Mouse (Mus musculus): ENCODE data around the gene Arhgap10.

Arhgap10 gene

GRCm38 (mm10) chr8:77275571-77275970, 242.2 kb downstream of the Arhgap10 start:
- DNase-seq: no peak

GRCm38 (mm10) chr8:77272136-77272535, 245.6 kb downstream of the Arhgap10 start:
- no peak for DNase-seq

GRCm38 (mm10) chr8:77267941-77268405, 249.8 kb downstream of the Arhgap10 start:
- DNase-seq: peak; percentile 92

GRCm38 (mm10) chr8:77262216-77263009, 255.3 kb downstream of the Arhgap10 start:
- DNase-seq: no peak

GRCm38 (mm10) chr8:77261215-77261614, 256.5 kb downstream of the Arhgap10 start:
- DNase-seq: peak; percentile 21

DNA sequence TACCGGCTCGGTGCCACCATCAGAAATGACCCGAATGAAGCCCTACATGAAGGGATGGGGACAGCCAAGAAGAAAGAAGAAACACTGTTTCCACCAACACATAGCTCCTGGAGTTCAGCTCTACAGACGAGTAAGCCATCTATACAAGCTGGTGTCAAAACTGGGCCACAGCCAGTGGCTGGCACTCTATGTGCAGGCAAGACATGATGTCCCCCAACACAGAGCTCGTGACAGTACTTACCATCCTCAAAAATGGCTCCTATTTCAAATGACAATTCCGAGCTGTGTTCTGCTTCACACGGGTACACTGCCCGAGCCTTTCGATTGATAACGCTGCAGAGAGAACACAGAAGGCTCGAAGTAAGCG, 260.7 kb downstream of the Arhgap10 start:
- DNase-seq: no peak

GRCm38 (mm10) chr8:77256450-77257084, 261.2 kb downstream of the Arhgap10 start:
- no peak for DNase-seq

DNA sequence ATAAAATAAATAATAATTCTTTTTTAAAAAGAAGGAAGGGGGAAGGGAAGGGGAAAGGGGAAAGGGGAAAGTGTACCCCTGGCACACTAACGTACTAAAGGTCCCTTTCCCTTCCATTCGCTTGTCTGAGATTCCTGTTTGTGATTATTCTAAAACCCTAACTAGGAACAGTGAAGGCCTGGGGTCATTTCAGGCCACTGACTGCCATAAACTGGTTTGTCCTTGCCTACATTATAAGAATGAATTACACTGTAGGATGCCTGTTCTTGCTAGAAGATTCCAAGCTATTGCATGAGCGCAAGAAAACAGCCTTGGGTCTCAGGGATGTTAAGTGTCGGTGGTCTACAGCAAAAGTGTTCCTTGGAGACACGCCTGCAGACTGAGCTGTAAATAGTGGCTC, 263.3 kb downstream of the Arhgap10 start:
- peak; percentile 38 for DNase-seq

GRCm38 (mm10) chr8:77251134-77251533, 266.6 kb downstream of the Arhgap10 start:
- no peak for DNase-seq

GRCm38 (mm10) chr8:77250094-77250493, 267.7 kb downstream of the Arhgap10 start:
- DNase-seq: no peak

DNA sequence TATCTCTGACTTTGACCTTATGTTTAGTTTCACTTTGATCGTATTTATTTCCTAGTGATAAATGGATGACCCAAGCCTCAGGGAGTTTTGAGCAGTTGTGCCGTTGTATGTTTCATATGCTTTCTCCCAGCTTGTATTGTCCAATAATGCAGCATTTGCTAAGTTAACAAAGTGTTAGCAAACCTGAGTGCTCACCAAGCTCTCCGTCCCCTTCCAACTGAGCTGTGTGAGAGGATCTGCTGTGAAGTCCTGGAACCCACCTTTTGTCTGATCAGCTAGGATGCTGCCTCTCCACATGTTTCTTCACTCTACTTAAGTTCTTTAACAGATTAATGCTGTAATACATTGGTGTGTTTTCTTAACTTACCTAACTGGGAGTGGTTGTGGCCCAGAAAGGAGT, 276.4 kb downstream of the Arhgap10 start:
- DNase-seq: no peak

GRCm38 (mm10) chr8:77239462-77239861, 278.3 kb downstream of the Arhgap10 start:
- DNase-seq: no peak

- DNase-seq: peak; percentile 81
Measured at GRCm38 (mm10) chr8:77236701-77237100, 281.1 kb downstream of the Arhgap10 start.

DNA sequence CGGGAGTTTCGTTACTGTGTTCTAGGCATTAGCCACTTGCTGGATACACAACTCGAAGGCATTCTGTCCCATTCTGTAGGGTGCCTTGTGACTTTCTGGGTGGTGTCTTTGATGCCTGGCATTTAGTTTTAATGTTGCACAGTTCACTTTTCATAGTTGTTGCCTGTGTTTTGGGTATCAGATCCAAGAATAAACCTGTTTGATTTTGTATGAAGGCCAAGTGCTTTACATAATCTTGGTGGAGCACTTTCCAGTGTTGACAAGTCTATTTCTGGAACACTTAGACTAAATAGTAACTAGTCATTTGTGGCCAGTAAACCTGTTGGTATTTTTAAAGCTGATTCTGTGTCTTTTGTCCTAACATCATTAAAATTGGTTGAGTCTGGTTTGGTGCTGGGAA, 285.3 kb downstream of the Arhgap10 start:
- DNase-seq: peak; percentile 44

DNA sequence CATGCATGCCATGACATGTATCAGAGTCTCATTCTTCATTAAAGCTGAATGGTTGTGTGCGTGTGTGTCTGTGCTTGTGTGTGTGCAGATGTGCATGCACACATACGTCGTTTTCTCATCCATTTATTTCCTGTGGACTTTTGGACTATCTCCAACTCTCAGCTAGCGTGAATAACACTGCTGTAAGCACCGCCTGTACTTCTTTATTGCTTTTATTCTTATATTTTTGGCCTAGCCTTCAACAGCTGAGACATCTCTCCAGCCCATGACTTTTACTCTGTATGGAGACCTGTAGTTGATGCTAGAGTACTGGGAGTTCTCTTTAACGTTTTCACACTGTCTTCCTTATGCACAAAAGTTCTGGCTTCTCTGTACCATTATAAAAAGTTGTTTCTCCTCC, 285.9 kb downstream of the Arhgap10 start:
- DNase-seq: no peak

DNA sequence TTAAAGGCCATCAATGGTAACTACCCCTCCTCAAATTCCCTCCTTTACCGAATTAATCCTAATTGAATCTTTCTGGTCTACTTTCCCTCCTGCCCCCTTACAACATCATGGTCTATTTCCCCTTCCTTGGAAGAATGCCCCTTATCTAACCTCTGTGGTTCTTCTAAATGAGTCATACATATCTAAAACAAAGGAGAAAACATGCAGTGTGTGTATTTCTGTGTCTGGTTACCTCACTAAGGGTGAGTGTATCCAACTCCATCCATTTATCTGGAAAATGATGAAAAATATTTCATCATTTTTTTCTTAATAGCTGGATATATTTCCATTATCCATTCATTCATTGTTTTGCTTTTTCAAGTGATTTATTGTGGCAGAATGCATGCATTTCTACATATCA, 286.5 kb downstream of the Arhgap10 start:
- DNase-seq: no peak

DNA sequence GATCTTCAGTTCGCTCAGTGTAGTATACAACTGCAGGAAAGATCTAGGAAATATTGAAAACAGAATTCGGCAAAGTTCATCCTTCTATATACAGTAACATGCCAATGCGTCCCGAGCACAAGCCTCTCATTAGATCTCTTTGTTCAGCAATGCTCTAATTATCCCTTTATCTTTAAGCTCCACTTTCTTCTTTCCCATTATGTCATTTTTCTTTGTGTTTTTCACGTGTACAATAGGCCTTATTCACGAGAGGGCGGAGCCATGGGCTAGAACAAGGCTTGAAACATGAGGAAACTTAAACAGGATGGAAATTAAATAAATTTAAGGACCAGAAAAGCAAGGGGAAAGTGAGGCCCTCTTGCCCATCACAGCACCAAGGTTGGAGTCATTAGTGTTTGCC, 289.1 kb downstream of the Arhgap10 start:
- no peak for DNase-seq

- no peak for DNase-seq
Measured at GRCm38 (mm10) chr8:77227742-77228141, 290.0 kb downstream of the Arhgap10 start.

DNA sequence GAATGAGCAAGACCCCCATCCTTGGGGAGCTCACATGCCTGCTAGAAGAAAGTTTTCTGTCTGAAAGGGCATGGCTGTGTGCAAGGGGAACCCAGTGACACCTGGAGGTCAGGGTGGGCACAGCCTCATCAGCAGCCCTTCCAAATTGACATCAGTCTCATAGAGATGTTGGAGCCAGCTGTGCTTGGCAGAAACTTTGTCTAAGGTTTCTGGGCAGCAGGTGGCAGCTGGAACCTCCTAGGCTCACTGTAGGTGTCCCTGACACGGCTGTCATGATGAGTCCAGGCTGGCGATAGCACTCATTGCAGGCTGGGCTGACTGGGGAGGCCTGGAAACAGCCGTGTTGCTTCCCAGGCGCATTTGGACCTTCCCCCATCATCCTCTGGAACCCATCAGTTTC, 294.6 kb downstream of the Arhgap10 start:
- no peak for DNase-seq

DNA sequence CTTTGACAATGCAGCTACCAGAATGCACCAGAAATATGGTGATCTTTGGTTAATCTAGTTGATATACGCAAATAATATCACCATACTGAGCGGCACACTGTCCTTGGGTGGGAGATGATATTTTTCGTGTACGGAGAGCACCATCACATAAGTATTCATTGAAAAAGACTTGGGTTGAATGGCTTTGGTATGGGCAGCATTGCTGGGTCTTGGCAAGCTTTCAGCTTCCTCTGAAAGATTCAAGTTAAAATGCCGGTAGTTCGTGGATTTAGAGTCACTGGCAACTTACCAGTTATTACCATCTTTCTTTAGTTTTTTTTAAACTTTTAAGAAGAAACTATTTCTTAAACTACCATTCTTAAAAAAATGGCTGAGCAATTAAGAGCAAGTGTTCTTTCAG, 302.6 kb downstream of the Arhgap10 start:
- DNase-seq: no peak

- peak; percentile 33 for DNase-seq
Measured at GRCm38 (mm10) chr8:77214665-77215064, 303.1 kb downstream of the Arhgap10 start.

- no peak for DNase-seq
Measured at GRCm38 (mm10) chr8:77213893-77214464, 303.8 kb downstream of the Arhgap10 start.

- DNase-seq: no peak
Measured at GRCm38 (mm10) chr8:77209297-77209696, 308.5 kb downstream of the Arhgap10 start.
